Mouse (Mus musculus) forebrain, postnatal 0 days (tissue): ENCODE measurements around the gene Tmsb15b1. TPM values are rescaled to one million over a fixed set of nuclear protein-coding genes. Genes with fewer than 3 reads are reported as not detected.

Source experiments
- ATAC-seq: fragments of 200-750 bp; cut with Nextera tagmentation; 2 replicates; pipeline ENCODE4 v1.8.0; 2017; ENCODE audit warnings: mild to moderate bottlenecking, moderate library complexity
- DNase-seq: peaks from one replicate; pipeline ENCODE4 v3.0.0-alpha.2; 2015
- H3K27ac ChIP-seq: fragments of 300-500 bp; sonication (generic); 2 replicates; pipeline ENCODE4 v1.5.1; 2014; ENCODE audit warnings: low read depth, mild to moderate bottlenecking, antibody characterized with exemption, low read length, moderate library complexity, mixed read lengths
- H3K27me3 ChIP-seq: fragments of 300-500 bp; sonication (generic); 2 replicates; pipeline ENCODE4 v1.6.1; 2014; ENCODE audit warnings: mild to moderate bottlenecking, low read length, mixed read lengths; ENCODE audit not compliant: insufficient read depth
- H3K36me3 ChIP-seq: fragments of 300-500 bp; sonication (generic); 2 replicates; pipeline ENCODE4 v1.6.1; 2014; ENCODE audit warnings: mild to moderate bottlenecking, moderate library complexity; ENCODE audit not compliant: insufficient read depth
- H3K4me1 ChIP-seq: fragments of 300-500 bp; sonication (generic); 2 replicates; pipeline ENCODE4 v1.6.1; 2014; ENCODE audit warnings: antibody characterized with exemption; ENCODE audit not compliant: insufficient read depth
- H3K4me2 ChIP-seq: fragments of 300-500 bp; sonication (generic); 2 replicates; pipeline ENCODE4 v1.6.1; 2014; ENCODE audit warnings: low read depth, mild to moderate bottlenecking, moderate library complexity
- H3K4me3 ChIP-seq: fragments of 300-500 bp; sonication (generic); 2 replicates; pipeline ENCODE4 v1.5.1; 2014; ENCODE audit warnings: low read depth, low read length, mixed read lengths
- H3K9ac ChIP-seq: fragments of 300-500 bp; sonication (generic); 2 replicates; pipeline ENCODE4 v1.6.1; 2014; ENCODE audit warnings: mild to moderate bottlenecking
- H3K9me3 ChIP-seq: fragments of 300-500 bp; sonication (generic); 2 replicates; pipeline ENCODE4 v1.6.1; 2016; ENCODE audit warnings: low read length
- CTCF ChIP-seq: sonication (generic); IDR thresholded peaks from 2 replicates; pipeline ENCODE4 v1.5.1; 2016; ENCODE audit warnings: antibody characterized with exemption, control low read depth, low read depth
- WGBS: fragments of 180-500 bp; shearing (Covaris S2); extraction: QIAGEN DNeasy Blood & Tissue Kit; methylation state at CpG from one replicate; pipeline ENCODE4 v1.1.7; 2014; 5-methylcytosine and 5-hydroxymethylcytosine counted together
- polyA plus RNA-seq: library from polyadenylated mRNA; unstranded; fragments of >200 nt; fragmentation: Nextera tagmentation; extraction: Ambion mirVana; gene quantifications from 2 replicates; pipeline ENCODE4 v1.2.1, GENCODE M21; 2015
- total RNA-seq: library from RNA; depleted of rRNA; stranded (reverse); fragments of >200 nt; gene quantifications from 2 replicates; pipeline ENCODE4 v1.2.3, GENCODE M21; 2014; rRNA removed

Tmsb15b1 gene
- total and polyA plus RNA-seq, 2 experiments from 2014 or later, result 45.7 to 66.3 TPM

GRCm38 (mm10) chrX:136937985-136938384 lies 38.7 kb downstream of the Tmsb15b1 start:
- no peaks in the 10 kb centered on the region for H3K9me3 ChIP-seq
- H3K27ac ChIP-seq, result no peak overlapping the region
- H3K9ac ChIP-seq, result no peak overlapping the region
- 62% methylated on average over 3 of the region's 3 CpGs for WGBS
- H3K36me3 ChIP-seq, result no peaks in the 10 kb centered on the region
- H3K27me3 ChIP-seq, result no peaks in the 10 kb centered on the region
- H3K4me3 ChIP-seq, result no peak overlapping the region
- no peak for DNase-seq
- no peak for TF ChIP-seq CTCF
- no peak overlapping the region for H3K4me2 ChIP-seq
- no peak for ATAC-seq
- no peaks in the 10 kb centered on the region for H3K4me1 ChIP-seq

- H3K4me3 ChIP-seq, result no peak within 1 kb of the TSS
- H3K9me3 ChIP-seq, result 0 out of 2 replicates have a peak, but pooled peaks cover 3% of the 10 kb centered on the region
- DNase-seq, result no peak
- no peaks in the 10 kb centered on the region for H3K27me3 ChIP-seq
- no peak for ATAC-seq
- H3K9ac ChIP-seq, result no peak within 1 kb of the TSS
- H3K36me3 ChIP-seq, result no peaks in the 10 kb centered on the region
- H3K27ac ChIP-seq, result no peak within 1 kb of the TSS
- 92% methylated on average over 14 of the region's 14 CpGs for WGBS
- no peak for TF ChIP-seq CTCF
- H3K4me1 ChIP-seq, result no peaks in the 10 kb centered on the region
- no peak within 1 kb of the TSS for H3K4me2 ChIP-seq
Measured at GRCm38 (mm10) chrX:136927031-136927430, 49.6 kb downstream of the Tmsb15b1 start, which contains the start of gene H2bfm. TSS of gene H2bfm (plus strand) at chrX:136927325.

- no peak for TF ChIP-seq CTCF
- no peaks in the 10 kb centered on the region for H3K27me3 ChIP-seq
Measured at GRCm38 (mm10) chrX:136925863-136926262, 50.8 kb downstream of the Tmsb15b1 start.

More at GRCm38 (mm10) chrX:136925863-136926262, 50.8 kb downstream of the Tmsb15b1 start:
- no peaks in the 10 kb centered on the region for H3K4me1 ChIP-seq
- ATAC-seq, result no peak
- H3K4me3 ChIP-seq, result no peak overlapping the region
- DNase-seq, result peak; percentile 7
- no peak overlapping the region for H3K9ac ChIP-seq
- no peak overlapping the region for H3K27ac ChIP-seq
- H3K9me3 ChIP-seq, result 0 out of 2 replicates have a peak, but pooled peaks cover 3% of the 10 kb centered on the region
- no peak overlapping the region for H3K4me2 ChIP-seq
- no peaks in the 10 kb centered on the region for H3K36me3 ChIP-seq

Other genes with a start within 250 kb of the Tmsb15b1 start
- gene Morf4l2, start 233.2 kb downstream of the Tmsb15b1 start, total RNA-seq, result 542 and 544 TPM in 2 replicates
- gene Morf4l2, start 233.2 kb downstream of the Tmsb15b1 start, polyA plus RNA-seq, result 603 and 616 TPM in 2 replicates
- 0.08 TPM in 1 of 2 replicates, not detected in the other for gene Glra4, start 196.7 kb downstream of the Tmsb15b1 start, total RNA-seq
- gene Glra4, start 196.7 kb downstream of the Tmsb15b1 start, polyA plus RNA-seq, result not detected in 2 replicates
- 26.9 and 36.3 TPM in 2 replicates for gene Plp1, start 154.2 kb downstream of the Tmsb15b1 start, total RNA-seq
- gene Plp1, start 154.2 kb downstream of the Tmsb15b1 start, polyA plus RNA-seq, result 15.4 and 16.4 TPM in 2 replicates
- 39.0 and 42.2 TPM in 2 replicates for gene Rab9b, start 108.1 kb downstream of the Tmsb15b1 start, total RNA-seq
- 8.7 and 18.3 TPM in 2 replicates for gene Rab9b, start 108.1 kb downstream of the Tmsb15b1 start, polyA plus RNA-seq
- gene H2bfm, start 49.5 kb downstream of the Tmsb15b1 start, total RNA-seq, result not detected in 2 replicates
- not detected in 2 replicates for gene H2bfm, start 49.5 kb downstream of the Tmsb15b1 start, polyA plus RNA-seq
- gene Tmsb15b2, start 1.4 kb downstream of the Tmsb15b1 start, total RNA-seq, result 51.5 and 52.3 TPM in 2 replicates
- 107 and 157 TPM in 2 replicates for gene Tmsb15b2, start 1.4 kb downstream of the Tmsb15b1 start, polyA plus RNA-seq
- gene Tmsb15l, start within 50 bp of the Tmsb15b1 start, total RNA-seq, result 9.7 and 11.5 TPM in 2 replicates
- 8.7 and 12.7 TPM in 2 replicates for gene Tmsb15l, start within 50 bp of the Tmsb15b1 start, polyA plus RNA-seq
- 197 and 225 TPM in 2 replicates for gene Zcchc18, start 16.3 kb upstream of the Tmsb15b1 start, total RNA-seq
- 361 and 445 TPM in 2 replicates for gene Zcchc18, start 16.3 kb upstream of the Tmsb15b1 start, polyA plus RNA-seq
- 18.7 and 48.5 TPM in 2 replicates for gene Slc25a53, start 61.4 kb upstream of the Tmsb15b1 start, total RNA-seq
- gene Slc25a53, start 61.4 kb upstream of the Tmsb15b1 start, polyA plus RNA-seq, result 10.7 and 12.3 TPM in 2 replicates
- 10.3 and 13.7 TPM in 2 replicates for gene Fam199x, start 72.7 kb upstream of the Tmsb15b1 start, total RNA-seq
- gene Fam199x, start 72.7 kb upstream of the Tmsb15b1 start, polyA plus RNA-seq, result 3.2 and 5.3 TPM in 2 replicates
- gene Esx1, start 145.2 kb upstream of the Tmsb15b1 start, total RNA-seq, result not detected in 2 replicates
- gene Esx1, start 145.2 kb upstream of the Tmsb15b1 start, polyA plus RNA-seq, result not detected in 2 replicates